21 mouse cellular contexts compared by ENCODE assay signal in the genomic region with DNA sequence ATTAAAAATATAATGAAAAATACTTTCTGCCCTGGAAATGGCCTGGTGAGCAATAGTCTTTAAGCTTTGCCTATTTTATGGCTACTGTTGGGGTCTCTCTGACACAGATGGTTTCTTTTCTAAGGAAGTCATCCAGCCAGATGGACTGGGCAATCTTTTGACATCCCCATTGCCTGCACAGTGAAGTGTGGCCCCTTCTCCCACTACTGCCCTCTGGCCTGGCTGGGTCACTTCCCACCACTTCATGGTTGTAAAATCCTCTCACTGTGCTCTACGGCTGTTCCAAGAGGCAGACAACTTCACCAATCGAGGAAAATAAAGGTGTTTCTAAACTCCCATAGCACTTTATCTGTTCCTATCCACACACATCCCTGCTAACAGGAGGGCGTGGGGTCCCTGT.
DNase-seq lines count a peak whose midpoint lies in the region; TF ChIP-seq lines count a peak whose summit lies in the region.
"Had no signal": no experiment of that assay in that cellular context is flagged by ENCODE, and none has a peak within 500 bp of the region (broad histone marks: within the 10 kb centered on the region; RNA-seq: fewer than 3 reads in every experiment).

No protein-coding gene starts in this region.

- peak; percentile 51 to 71 for DNase-seq in cerebellum, postnatal 10 days
- no peak for DNase-seq in cerebellum, adult 2 months
- no peak for DNase-seq in layer of hippocampus, adult 2 months (ENCODE audit: low spot score in 2 of 2)
- no peak for DNase-seq in layer of hippocampus, postnatal 25 days (ENCODE audit: extremely low spot score in 1 of 2, low spot score in 1 of 2)
- DNase-seq in left cerebral cortex, postnatal 4 days = peak; percentile 44
- no peak for DNase-seq in left cerebral cortex, adult 8-10 months (ENCODE audit: low spot score in 2 of 2)
- DNase-seq: adrenal gland, adult 8-10 months; adrenal gland, postnatal 14 days; adrenal gland, postnatal 36 days; B cell, adult 2 months; cerebellum, adult 11-12 months; cerebellum, adult 8-10 months; cerebellum, adult 9-11 months; cerebellum, postnatal 25 days; forebrain, postnatal 0 days had no signal

- TF ChIP-seq CTCF in cerebellum, adult 2 months (IDR thresholded peaks at IDR 0.05; ENCODE audit: borderline replicate concordance, insufficient read depth, low read depth, low read length) = no peak
- no peak for TF ChIP-seq CTCF in layer of hippocampus, adult 2 months (conservative IDR thresholded peaks at IDR 0.05)

- no peak overlapping the region for H3K4me3 ChIP-seq in cerebellum, adult 2 months (replicated peaks; ENCODE audit: insufficient read depth, low read depth, low read length)
- no peak overlapping the region for H3K4me3 ChIP-seq in layer of hippocampus, adult 2 months
- H3K4me3 ChIP-seq: embryonic facial prominence, embryonic 10.5 days; embryonic facial prominence, embryonic 12.5 days; forebrain, embryonic 13.5 days; forebrain, embryonic 15.5 days had no signal

- H3K27ac ChIP-seq in cerebellum, adult 2 months (ENCODE audit: insufficient read depth, low read length) = no peak overlapping the region
- peak overlapping the region; percentile 51 for H3K27ac ChIP-seq in layer of hippocampus, adult 2 months
- H3K27ac ChIP-seq: embryonic facial prominence, embryonic 10.5 days; embryonic facial prominence, embryonic 12.5 days; forebrain, embryonic 13.5 days; forebrain, embryonic 15.5 days had no signal

- intact Hi-C loops in left cerebral cortex, postnatal 4 days (cut with DNase I) = no loop called here

- no peak for TF ChIP-seq POLR2A in cerebellum, adult 2 months (IDR thresholded peaks at IDR 0.05; ENCODE audit: borderline replicate concordance, insufficient read depth, low read length)

- H3K27me3 ChIP-seq in cerebellum, adult 2 months (ENCODE audit: control insufficient read depth, insufficient read depth, low read length) = no peaks in the 10 kb centered on the region
- H3K27me3 ChIP-seq: CH12.LX; embryonic facial prominence, embryonic 12.5 days; forebrain, embryonic 13.5 days; forebrain, embryonic 15.5 days; Patski had no signal

- H3K4me1 ChIP-seq in cerebellum, adult 2 months (ENCODE audit: control insufficient read depth, insufficient read depth, low read length) = peaks cover 2% of the 10 kb centered on the region
- H3K4me1 ChIP-seq: embryonic facial prominence, embryonic 10.5 days; embryonic facial prominence, embryonic 12.5 days had no signal

- 57% methylated on average over 3 of the region's 3 CpGs for WGBS in cerebellum, adult 2 months

Comparison
In these comparisons a context has a peak if more than half of its experiments do, and no peak if none do; other contexts are left out.
1. DNase-seq: peak in cerebellum, postnatal 10 days (2 of 2) and left cerebral cortex, postnatal 4 days (single experiment); none in cerebellum, adult 2 months (0 of 2), layer of hippocampus, adult 2 months (0 of 2), layer of hippocampus, postnatal 25 days (0 of 2) and left cerebral cortex, adult 8-10 months (0 of 2).